Mouse (Mus musculus) stomach, postnatal 0 days (tissue): ENCODE data around the gene Atp5d.

ENCODE experiments used
- CTCF ChIP-seq: IDR thresholded peaks from 2 replicates; pipeline ENCODE4 v1.5.1; 2016; ENCODE audit warnings: antibody characterized with exemption, low read depth, mild to moderate bottlenecking, moderate library complexity
- EP300 ChIP-seq: optimal IDR thresholded peaks from 2 replicates; pipeline ENCODE3; 2016; ENCODE audit warnings: antibody characterized with exemption

- TF ChIP-seq CTCF (no peak; the same call in 1 of the 2 replicates), EP300 (no peak)
Observed at GRCm38 (mm10) chr10:80117736-80118135, 20.7 kb upstream of the Atp5d start.
